13 mouse cellular contexts compared by ENCODE assay signal in the genomic region with DNA sequence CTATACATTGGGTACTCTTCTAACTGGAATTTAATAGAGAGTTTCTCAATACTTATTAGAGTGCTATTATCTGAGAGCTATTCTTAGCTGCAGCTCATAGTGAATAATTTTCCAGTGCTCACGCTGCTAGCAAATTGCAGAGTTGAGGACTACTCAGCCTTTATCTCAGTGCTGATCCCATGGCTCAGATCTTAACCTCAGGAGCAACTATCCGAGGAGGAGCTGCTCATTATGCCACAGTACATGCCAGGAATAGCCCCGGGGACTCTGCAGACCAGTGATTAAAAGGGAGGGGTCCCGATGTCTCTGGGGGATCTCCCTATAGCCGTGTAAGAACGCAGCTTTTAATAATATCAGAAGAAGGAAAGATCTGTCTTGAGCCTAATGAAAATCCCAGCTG. TPM values are rescaled to one million over a fixed set of nuclear protein-coding genes. Genes with fewer than 3 reads are reported as not detected.
DNase-seq lines count a peak whose midpoint lies in the region; ATAC-seq and TF ChIP-seq lines count a peak whose summit lies in the region.
"Had no signal": no experiment of that assay in that cellular context is flagged by ENCODE, and none has a peak within 500 bp of the region (broad histone marks: within the 10 kb centered on the region; RNA-seq: fewer than 3 reads in every experiment).

No protein-coding gene starts in this region.

- no peaks in the 10 kb centered on the region for H3K36me3 ChIP-seq in heart, embryonic 15.5 days
- no peaks in the 10 kb centered on the region for H3K36me3 ChIP-seq in forebrain, postnatal 0 days (ENCODE audit: insufficient read depth)
- no peaks in the 10 kb centered on the region for H3K36me3 ChIP-seq in midbrain, embryonic 16.5 days (ENCODE audit: control insufficient read depth, insufficient read depth, low read length)
- no peaks in the 10 kb centered on the region for H3K36me3 ChIP-seq in kidney, embryonic 15.5 days
- H3K36me3 ChIP-seq: intestine, embryonic 15.5 days had no signal

- ATAC-seq in heart, embryonic 15.5 days (replicated peaks; ENCODE audit: insufficient number of reproducible peaks, insufficient read depth, low FRiP score, low read depth), result peak; percentile 58; the same call in 1 of the 2 replicates
- ATAC-seq in forebrain, postnatal 0 days, result peak; percentile 68
- ATAC-seq in midbrain, embryonic 16.5 days, result peak; percentile 83
- no peak for ATAC-seq in kidney, embryonic 15.5 days (replicated peaks; ENCODE audit: low FRiP score)
- ATAC-seq: intestine, embryonic 15.5 days had no signal

- peak overlapping the region; percentile 52 for H3K4me2 ChIP-seq in heart, embryonic 15.5 days
- H3K4me2 ChIP-seq in forebrain, postnatal 0 days (ENCODE audit: low read depth), result peak overlapping the region; percentile 22
- H3K4me2 ChIP-seq in midbrain, embryonic 16.5 days (ENCODE audit: low read length), result peak overlapping the region; percentile 45
- H3K4me2 ChIP-seq in kidney, embryonic 15.5 days, result no peak overlapping the region
- H3K4me2 ChIP-seq: intestine, embryonic 15.5 days had no signal

- peak overlapping the region; percentile 60 for H3K27ac ChIP-seq in heart, embryonic 15.5 days
- peak overlapping the region; percentile 57; the same call in 1 of the 2 replicates for H3K27ac ChIP-seq in forebrain, postnatal 0 days (ENCODE audit: low read depth, low read length)
- H3K27ac ChIP-seq in midbrain, embryonic 16.5 days (ENCODE audit: low read length), result peak overlapping the region; percentile 61
- no peak overlapping the region for H3K27ac ChIP-seq in kidney, embryonic 15.5 days
- H3K27ac ChIP-seq: intestine, embryonic 15.5 days had no signal

- intact Hi-C loops in heart, postnatal 25 days (cut with DNase I), result loop anchor here (5.0 kb wide), 1 partner anchor 213 kb away; a partner anchor contains a TSS

- WGBS in heart, embryonic 15.5 days, result 12% methylated on average over 6 of the region's 6 CpGs
- WGBS in forebrain, postnatal 0 days, result 14% methylated on average over 6 of the region's 6 CpGs
- 14% methylated on average over 6 of the region's 6 CpGs for WGBS in midbrain, embryonic 16.5 days
- WGBS in kidney, embryonic 15.5 days, result 52% methylated on average over 6 of the region's 6 CpGs

- DNase-seq in heart, postnatal 25 days (ENCODE audit: low spot score), result no peak
- DNase-seq in brain, embryonic 14.5 days (ENCODE audit: low read depth), result peak; percentile 80
- DNase-seq in forebrain, postnatal 0 days, result no peak
- DNase-seq in layer of hippocampus, adult 18-20 months (ENCODE audit: low spot score in 2 of 2), result no peak
- DNase-seq: adrenal gland, postnatal 10 days; cerebellum, adult 11 months; gastrocnemius, postnatal 25 days; lung, postnatal 4 days; thymus, postnatal 4 days had no signal

- no peak for TF ChIP-seq CTCF in brain, embryonic 14.5 days (IDR thresholded peaks at IDR 0.05; ENCODE audit: borderline replicate concordance, extremely low read depth, insufficient read depth, insufficient read length)
- no peak for TF ChIP-seq CTCF in forebrain, postnatal 0 days (IDR thresholded peaks at IDR 0.05; ENCODE audit: low read depth)

- H3K27me3 ChIP-seq in heart, embryonic 15.5 days, result no peaks in the 10 kb centered on the region
- H3K27me3 ChIP-seq in forebrain, postnatal 0 days (ENCODE audit: insufficient read depth, low read length), result no peaks in the 10 kb centered on the region
- H3K27me3 ChIP-seq in midbrain, embryonic 16.5 days (ENCODE audit: control insufficient read depth, insufficient read depth, low read depth, low read length), result no peaks in the 10 kb centered on the region
- H3K27me3 ChIP-seq in kidney, embryonic 15.5 days, result no peaks in the 10 kb centered on the region
- H3K27me3 ChIP-seq: intestine, embryonic 15.5 days had no signal

- peak overlapping the region; percentile 24 for H3K4me3 ChIP-seq in heart, embryonic 15.5 days
- H3K4me3 ChIP-seq in forebrain, postnatal 0 days (ENCODE audit: low read depth, low read length), result no peak overlapping the region
- H3K4me3 ChIP-seq in midbrain, embryonic 16.5 days (ENCODE audit: low read depth, low read length), result no peak overlapping the region
- H3K4me3 ChIP-seq in kidney, embryonic 15.5 days (replicated peaks), result no peak overlapping the region
- H3K4me3 ChIP-seq: intestine, embryonic 15.5 days had no signal

- no peaks in the 10 kb centered on the region for H3K9me3 ChIP-seq in heart, embryonic 15.5 days (replicated peaks)
- no peaks in the 10 kb centered on the region for H3K9me3 ChIP-seq in forebrain, postnatal 0 days (ENCODE audit: low read length)
- H3K9me3 ChIP-seq in midbrain, embryonic 16.5 days (replicated peaks; ENCODE audit: control insufficient read depth, low read length, poor library complexity, severe bottlenecking), result no peaks in the 10 kb centered on the region
- no peaks in the 10 kb centered on the region for H3K9me3 ChIP-seq in kidney, embryonic 15.5 days (replicated peaks)
- H3K9me3 ChIP-seq: intestine, embryonic 15.5 days had no signal

- no peak for TF ChIP-seq POLR2A in brain, embryonic 14.5 days (IDR thresholded peaks at IDR 0.05; ENCODE audit: borderline replicate concordance, extremely low read depth, insufficient read depth, insufficient read length, poor library complexity, severe bottlenecking)

- no peak overlapping the region for H3K9ac ChIP-seq in heart, embryonic 15.5 days
- no peak overlapping the region for H3K9ac ChIP-seq in forebrain, postnatal 0 days
- H3K9ac ChIP-seq in midbrain, embryonic 16.5 days (ENCODE audit: low read depth, low read length), result 0 out of 2 replicates have a peak overlapping the region, but pooled peaks have one; percentile 30
- H3K9ac ChIP-seq in kidney, embryonic 15.5 days, result no peak overlapping the region
- H3K9ac ChIP-seq: intestine, embryonic 15.5 days had no signal

- H3K4me1 ChIP-seq in heart, embryonic 15.5 days (replicated peaks), result peaks cover 8% of the 10 kb centered on the region
- H3K4me1 ChIP-seq in forebrain, postnatal 0 days (ENCODE audit: insufficient read depth), result no peaks in the 10 kb centered on the region
- H3K4me1 ChIP-seq in midbrain, embryonic 16.5 days (ENCODE audit: control insufficient read depth, insufficient read depth, low read length), result peaks cover 4% of the 10 kb centered on the region; the same call in 1 of the 2 replicates
- no peaks in the 10 kb centered on the region for H3K4me1 ChIP-seq in kidney, embryonic 15.5 days
- H3K4me1 ChIP-seq: intestine, embryonic 15.5 days had no signal

RNA-seq across cellular contexts. Expression of a gene that starts 50.7 kb away (rescaled TPM):
- polyA plus RNA-seq in heart, embryonic 15.5 days (2015; fragmentation: Nextera tagmentation; extraction: Ambion mirVana), result 1.9 and 2.0 TPM in 2 replicates
- 1 to 10 TPM; 4.0 to 5.0 TPM for total RNA-seq in heart, postnatal 25 days (2021)
- 8.5 and 9.6 TPM in 2 replicates for polyA plus RNA-seq in brain, embryonic 14.5 days (2012; rRNA removed)
- total RNA-seq in forebrain, postnatal 0 days (2014; rRNA removed), result 10.1 and 11.7 TPM in 2 replicates
- polyA plus RNA-seq in forebrain, postnatal 0 days (2015; fragmentation: Nextera tagmentation; extraction: Ambion mirVana), result 2.0 and 2.3 TPM in 2 replicates
- 1.5 and 1.6 TPM in 2 replicates for polyA plus RNA-seq in midbrain, embryonic 16.5 days (2015; fragmentation: Nextera tagmentation; extraction: Ambion mirVana)
- 3.4 and 3.7 TPM in 2 replicates for polyA plus RNA-seq in kidney, embryonic 15.5 days (2015; fragmentation: Nextera tagmentation; extraction: Ambion mirVana)
- 10 to 100 TPM; 13.7 to 15.2 TPM for total RNA-seq in layer of hippocampus, adult 18-20 months (2021)
